Mouse (Mus musculus): Measurements from ENCODE around the gene Abi2.

Abi2 gene

GRCm38 (mm10) chr1:60488635-60489034 lies 79.2 kb downstream of the Abi2 start:
- no peak for DNase-seq (ENCODE audit: inconsistent age in 2 of 2, low spot score in 1 of 2)

DNA sequence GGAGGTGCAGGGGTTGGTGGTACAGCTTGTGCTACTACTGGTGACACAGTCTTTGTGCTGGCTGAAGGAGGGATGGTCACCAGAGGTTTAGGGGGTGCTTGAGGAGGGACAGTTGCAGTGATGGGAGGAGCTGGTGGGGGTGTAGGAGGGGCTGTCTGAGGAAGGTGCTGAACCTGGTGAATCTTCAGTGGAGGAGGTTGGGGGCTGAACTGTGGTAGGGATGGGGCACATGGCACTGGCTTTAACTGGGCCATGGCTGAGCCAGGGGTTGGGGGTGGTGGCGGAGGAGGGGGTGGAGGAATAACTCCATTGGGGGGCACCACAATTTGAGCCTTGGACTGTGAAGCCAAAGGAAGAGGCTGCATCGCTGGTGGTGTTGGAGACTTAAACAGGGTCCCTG lies 80.2 kb downstream of the Abi2 start:
- DNase-seq (ENCODE audit: inconsistent age in 2 of 2, low spot score in 1 of 2) = no peak

DNA sequence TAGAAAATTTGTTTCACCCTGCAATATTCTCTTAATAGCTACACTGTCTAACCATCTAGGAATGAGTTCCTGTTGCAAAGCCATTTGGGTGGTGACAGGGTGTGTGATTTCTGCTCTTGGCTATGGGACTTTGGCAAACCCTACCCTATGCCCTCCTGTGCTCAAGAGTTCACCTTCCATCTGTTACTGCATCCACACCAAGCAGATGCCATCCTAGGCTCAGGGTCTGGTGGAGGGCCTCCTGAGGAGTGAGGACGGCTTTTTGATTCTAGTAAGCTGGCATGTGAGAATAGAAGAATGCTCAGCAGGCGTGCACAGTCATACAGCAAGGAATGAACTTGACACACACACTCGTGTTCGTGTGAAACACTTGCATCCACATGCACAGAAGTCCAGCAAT lies 81.1 kb downstream of the Abi2 start:
- no peak for DNase-seq (ENCODE audit: inconsistent age in 2 of 2, low spot score in 1 of 2)

DNA sequence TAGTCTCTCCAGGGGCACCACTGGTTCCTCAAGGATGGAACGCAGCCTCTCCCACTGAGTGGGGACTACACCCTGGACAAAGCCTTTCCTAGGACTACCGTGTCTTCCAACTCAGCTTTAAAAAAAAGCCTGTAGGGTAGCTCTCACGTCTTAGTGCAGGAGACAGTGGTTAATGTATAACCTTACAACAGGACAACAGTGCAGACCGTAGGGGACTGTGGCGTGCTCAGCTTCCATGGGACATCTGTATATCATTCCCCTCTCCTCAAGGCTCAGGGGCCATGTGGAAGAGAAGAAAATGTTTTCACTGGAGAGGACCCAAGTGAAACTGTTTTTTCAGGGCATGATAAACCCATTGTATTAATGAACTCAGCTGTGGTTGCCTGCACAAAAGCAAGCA lies 83.0 kb downstream of the Abi2 start:
- no peak for DNase-seq (ENCODE audit: inconsistent age in 2 of 2, low spot score in 1 of 2)

DNA sequence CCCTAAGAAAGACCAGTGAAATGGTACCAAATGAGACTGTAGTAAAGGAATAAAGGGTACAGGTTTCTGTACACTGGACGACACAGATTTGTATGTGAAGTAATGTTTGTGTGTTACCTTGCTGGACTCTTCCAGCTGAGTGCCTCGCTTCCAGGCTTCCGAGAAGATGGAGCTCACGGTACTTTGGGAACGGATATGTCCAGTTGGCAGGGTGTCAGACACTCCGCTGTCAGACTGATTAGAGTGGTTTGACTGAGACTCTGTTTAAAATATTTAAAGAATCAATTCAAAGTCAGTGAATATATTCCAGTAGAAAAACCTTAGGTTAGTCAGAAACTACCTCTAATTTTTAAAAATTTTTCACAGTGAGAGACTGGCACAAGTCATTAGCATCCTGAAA lies 84.0 kb downstream of the Abi2 start:
- no peak for DNase-seq (ENCODE audit: inconsistent age in 2 of 2, low spot score in 1 of 2)

DNA sequence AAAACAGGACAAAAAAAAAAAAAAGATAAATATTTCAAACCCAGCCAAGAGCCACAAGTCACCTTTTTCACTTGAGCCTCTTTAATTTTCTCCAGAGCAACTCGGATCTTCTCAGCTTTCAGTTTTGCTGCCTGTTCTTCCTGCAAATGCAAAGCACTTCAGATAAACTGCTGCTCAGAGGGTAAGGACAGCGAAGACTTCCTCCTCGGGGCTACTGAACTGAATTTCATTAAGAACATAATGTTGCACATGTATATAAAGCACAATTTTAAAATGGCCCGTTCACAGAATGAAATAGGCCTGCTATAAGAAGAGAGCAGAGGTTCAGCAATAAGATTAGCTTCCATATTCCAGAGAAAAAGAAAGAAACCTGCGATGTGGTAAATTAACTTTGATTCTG lies 94.0 kb downstream of the Abi2 start:
- peak in 1 of 2 experiments; percentile 21 for DNase-seq (ENCODE audit: inconsistent age in 2 of 2, low spot score in 1 of 2)

DNA sequence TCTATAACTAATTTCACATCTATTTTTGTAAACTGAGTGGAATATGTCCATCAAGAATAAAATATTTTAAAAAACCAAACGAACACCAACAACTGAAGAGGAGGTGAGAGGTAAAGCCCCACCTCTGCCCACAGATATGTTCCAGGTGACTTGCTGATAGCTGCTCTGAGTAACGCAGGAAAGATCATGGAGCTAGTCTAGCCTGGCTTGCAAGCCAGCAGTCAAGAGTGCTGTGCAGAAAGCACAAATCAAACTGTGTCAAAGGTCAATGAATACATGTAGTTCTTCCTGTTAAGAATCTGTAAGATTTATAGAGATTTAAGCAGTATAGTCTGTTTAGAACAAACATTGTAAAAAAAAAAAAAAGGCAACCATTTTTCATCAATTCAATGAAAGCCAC lies 101.2 kb downstream of the Abi2 start:
- DNase-seq (ENCODE audit: inconsistent age in 2 of 2, low spot score in 1 of 2) = no peak

DNA sequence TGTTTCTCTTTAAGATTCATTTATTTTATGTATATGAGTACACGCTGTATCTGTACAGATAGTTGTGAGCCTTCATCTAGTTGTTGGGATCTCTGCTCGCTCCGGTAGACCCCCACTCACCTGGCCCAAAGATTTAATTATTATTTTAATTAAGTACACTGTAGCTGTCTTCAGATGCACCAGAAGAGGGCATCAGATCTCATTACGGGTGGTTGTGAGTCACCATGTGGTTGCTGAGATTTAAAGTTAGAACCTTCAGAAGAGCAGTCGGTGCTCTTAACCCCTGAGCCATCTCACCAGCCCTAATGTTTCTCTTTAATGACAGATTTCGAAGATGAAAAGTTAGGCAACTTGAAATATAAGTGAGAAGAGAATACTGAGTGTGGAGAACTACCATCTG lies 120.7 kb downstream of the Abi2 start:
- peak in 1 of 2 experiments; percentile 64 for DNase-seq (ENCODE audit: inconsistent age in 2 of 2, low spot score in 1 of 2)

- DNase-seq (ENCODE audit: inconsistent age in 2 of 2, low spot score in 1 of 2) = no peak
Observed at GRCm38 (mm10) chr1:60530636-60531035, 121.2 kb downstream of the Abi2 start.
